In the genomic region with DNA sequence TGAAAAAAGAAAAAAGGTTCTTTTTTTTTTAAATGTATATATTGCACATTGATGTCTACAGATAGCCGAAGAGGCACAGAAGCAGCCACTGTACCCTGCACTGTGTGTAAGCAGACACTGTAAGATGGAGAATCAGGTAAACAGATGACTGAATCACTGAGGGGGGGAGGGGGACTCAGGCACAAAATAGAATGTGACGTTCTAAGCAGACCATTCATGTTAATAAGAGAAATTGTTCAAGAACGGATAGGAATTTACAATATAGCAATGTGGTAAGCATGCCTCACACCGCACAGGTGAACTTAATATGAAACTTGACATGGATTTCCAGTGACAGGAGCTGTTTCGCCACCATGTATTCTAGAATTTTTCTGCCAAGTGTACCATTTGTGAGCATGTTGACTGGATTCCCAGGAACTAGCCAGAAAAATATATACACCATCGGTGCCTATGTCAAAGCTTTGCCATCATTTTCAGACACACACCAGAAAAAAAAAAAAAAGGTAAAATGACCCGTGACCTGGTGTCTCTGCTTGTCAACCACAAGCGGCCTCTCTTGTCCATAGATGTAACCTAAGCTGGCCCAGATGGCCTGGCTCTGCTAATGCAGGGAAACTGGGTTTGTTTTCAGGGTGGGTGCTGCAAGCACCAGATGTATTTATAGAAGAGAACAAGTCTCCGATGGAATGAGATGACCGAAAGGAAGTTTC, we compare ENCODE assay signal across 8 mouse cellular contexts. TPM values are rescaled to one million over a fixed set of nuclear protein-coding genes. Genes with fewer than 3 reads are reported as not detected.
DNase-seq lines count a peak whose midpoint lies in the region; ATAC-seq lines count a peak whose summit lies in the region.

No protein-coding gene starts in this region.

- no peak for ATAC-seq in limb, embryonic 13.5 days (ENCODE audit: low FRiP score, low read depth)
- ATAC-seq in neural tube, embryonic 13.5 days (ENCODE audit: low read depth) = no peak

- DNase-seq in A20 (ENCODE audit: low read depth, low spot score) = peak; percentile 76
- DNase-seq in CD4-positive helper T cell, adult 2 months (ENCODE audit: low read depth, low spot score) = peak; percentile 42
- DNase-seq in forebrain, embryonic 10.5 days (ENCODE audit: extremely low spot score, low spot score) = no peak
- DNase-seq in right cerebral cortex, postnatal 36 days (ENCODE audit: low spot score in 2 of 2) = no peak
- no peak for DNase-seq in frontal cortex, postnatal 36 days (ENCODE audit: low spot score in 2 of 2)
- DNase-seq in kidney, postnatal 25 days = no peak

- H3K4me1 ChIP-seq in forebrain, embryonic 10.5 days = peaks cover 28% of the 10 kb centered on the region
- peaks cover 11% of the 10 kb centered on the region; the same call in 1 of the 2 replicates for H3K4me1 ChIP-seq in limb, embryonic 13.5 days
- H3K4me1 ChIP-seq in neural tube, embryonic 13.5 days (replicated peaks) = peaks cover 26% of the 10 kb centered on the region

- peaks cover 12% of the 10 kb centered on the region; the same call in 1 of the 2 replicates for H3K9me3 ChIP-seq in forebrain, embryonic 10.5 days
- no peaks in the 10 kb centered on the region for H3K9me3 ChIP-seq in limb, embryonic 13.5 days
- no peaks in the 10 kb centered on the region for H3K9me3 ChIP-seq in neural tube, embryonic 13.5 days

- H3K36me3 ChIP-seq in forebrain, embryonic 10.5 days (replicated peaks) = peaks cover 16% of the 10 kb centered on the region
- no peaks in the 10 kb centered on the region for H3K36me3 ChIP-seq in limb, embryonic 13.5 days
- H3K36me3 ChIP-seq in neural tube, embryonic 13.5 days = no peaks in the 10 kb centered on the region

- peak overlapping the region; percentile 95 for H3K4me3 ChIP-seq in forebrain, embryonic 10.5 days
- peak overlapping the region; percentile 86 for H3K4me3 ChIP-seq in limb, embryonic 13.5 days
- peak overlapping the region; percentile 93 for H3K4me3 ChIP-seq in neural tube, embryonic 13.5 days

- H3K27ac ChIP-seq in forebrain, embryonic 10.5 days = no peak overlapping the region
- no peak overlapping the region for H3K27ac ChIP-seq in limb, embryonic 13.5 days
- H3K27ac ChIP-seq in neural tube, embryonic 13.5 days (replicated peaks) = 0 out of 2 replicates have a peak overlapping the region, but pooled peaks have one; percentile 38

- WGBS in forebrain, embryonic 10.5 days = 77% methylated on average over 10 of the region's 10 CpGs
- 57% methylated on average over 10 of the region's 10 CpGs for WGBS in limb, embryonic 13.5 days
- 52% methylated on average over 10 of the region's 10 CpGs for WGBS in neural tube, embryonic 13.5 days

- no peak overlapping the region for H3K9ac ChIP-seq in limb, embryonic 13.5 days
- peak overlapping the region; percentile 99 for H3K9ac ChIP-seq in neural tube, embryonic 13.5 days

- H3K4me2 ChIP-seq in limb, embryonic 13.5 days (replicated peaks) = peak overlapping the region; percentile 91
- H3K4me2 ChIP-seq in neural tube, embryonic 13.5 days = peak overlapping the region; percentile 73

- no peaks in the 10 kb centered on the region for H3K27me3 ChIP-seq in forebrain, embryonic 10.5 days (ENCODE audit: poor library complexity, severe bottlenecking)
- no peaks in the 10 kb centered on the region for H3K27me3 ChIP-seq in limb, embryonic 13.5 days
- no peaks in the 10 kb centered on the region for H3K27me3 ChIP-seq in neural tube, embryonic 13.5 days

RNA-seq across cellular contexts. Expression of gene Tspan13, which starts 1.6 kb away (rescaled TPM):
- polyA plus RNA-seq in forebrain, embryonic 10.5 days (2016; fragmentation: Nextera tagmentation; extraction: Ambion mirVana) = 160 and 161 TPM in 2 replicates
- 56.4 and 57.4 TPM in 2 replicates for polyA plus RNA-seq in limb, embryonic 13.5 days (2015; fragmentation: Nextera tagmentation; extraction: Ambion mirVana)
- 392 and 398 TPM in 2 replicates for polyA plus RNA-seq in neural tube, embryonic 13.5 days (2015; fragmentation: Nextera tagmentation; extraction: Ambion mirVana)

RNA-seq across cellular contexts. Expression of gene Agr2, which starts 48.0 kb away (rescaled TPM):
- polyA plus RNA-seq in forebrain, embryonic 10.5 days (2016; fragmentation: Nextera tagmentation; extraction: Ambion mirVana) = not detected in 2 replicates
- polyA plus RNA-seq in limb, embryonic 13.5 days (2015; fragmentation: Nextera tagmentation; extraction: Ambion mirVana) = 0.32 and 1.5 TPM in 2 replicates
- 0.40 TPM in 1 of 2 replicates, not detected in the other for polyA plus RNA-seq in neural tube, embryonic 13.5 days (2015; fragmentation: Nextera tagmentation; extraction: Ambion mirVana)

Comparison
In these comparisons a context has a peak if more than half of its experiments do, and no peak if none do; other contexts are left out.
1. DNase-seq: peak in A20 (single experiment) and CD4-positive helper T cell, adult 2 months (single experiment); none in forebrain, embryonic 10.5 days (single experiment), right cerebral cortex, postnatal 36 days (0 of 2), frontal cortex, postnatal 36 days (0 of 2) and kidney, postnatal 25 days (0 of 2).
2. Peak in every context shown above with its lines, with median percentiles within 50 percentile points of each other: H3K4me3 ChIP-seq.